Mouse (Mus musculus): ENCODE data around the gene Noc2l. TPM values are rescaled to one million over a fixed set of nuclear protein-coding genes. Genes with fewer than 3 reads are reported as not detected.

Noc2l gene
- polyA plus RNA-seq, 1 experiment from 2014 or later: 59.0 TPM

DNA sequence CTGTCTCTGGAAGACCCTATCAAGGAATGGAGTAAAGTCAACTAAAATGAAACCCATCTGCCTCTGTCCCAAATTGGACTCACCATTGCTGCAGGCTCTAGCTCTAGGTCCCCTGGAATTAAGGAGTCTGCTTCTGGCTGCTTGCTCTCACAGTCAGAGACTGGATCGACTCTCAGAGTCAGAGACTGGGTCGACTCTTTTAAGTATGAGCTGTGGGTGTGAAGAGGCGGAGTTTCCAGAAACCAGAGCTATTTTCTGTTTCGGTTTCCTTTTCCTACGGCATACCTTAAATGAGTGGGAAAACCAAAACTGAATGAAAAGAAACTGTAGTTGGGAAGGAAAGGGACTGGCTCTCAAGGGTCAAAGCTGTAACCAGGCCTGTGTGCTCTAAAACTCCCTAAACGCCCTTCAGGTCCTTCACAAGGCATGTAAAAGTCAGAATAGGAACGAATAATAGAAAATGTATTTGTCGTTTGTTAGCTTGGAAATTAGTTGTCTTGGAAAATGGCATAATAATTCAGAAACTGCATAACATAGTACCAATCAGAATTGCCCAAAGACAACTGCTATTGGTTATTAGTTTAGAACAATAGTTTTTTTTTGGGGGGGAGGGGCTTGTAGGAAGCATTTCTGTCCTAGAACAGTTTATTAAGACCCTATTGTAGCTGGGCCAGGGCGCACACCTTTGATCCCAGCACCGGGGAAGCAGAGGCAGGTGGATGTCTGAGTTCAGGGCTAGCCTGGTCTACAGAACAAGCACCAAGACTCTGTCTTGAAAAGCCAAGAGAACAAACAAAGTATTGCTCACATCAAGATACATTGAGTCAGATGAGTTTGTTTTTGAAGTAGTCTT lies 35.0 kb upstream of the Noc2l start, which contains the start of gene Isg15:
TSS of gene Isg15 (minus strand) at position 196 of the 853 bp plus-strand sequence.
- ATAC-seq (ENCODE audit: low FRiP score, low read depth): no peak
- Histone ChIP-seq H3K9me3 (no peaks in the 10 kb centered on the region), H3K4me3 (no peak within 1 kb of the TSS), H3K36me3 (no peaks in the 10 kb centered on the region), H3K4me1 (replicated peaks) (peaks cover 35% of the 10 kb centered on the region), H3K4me2 (no peak within 1 kb of the TSS), H3K9ac (no peak within 1 kb of the TSS), H3K27ac (replicated peaks) (no peak within 1 kb of the TSS), H3K27me3 (no peaks in the 10 kb centered on the region)
- 69% methylated on average over 10 of the region's 10 CpGs for WGBS

DNA sequence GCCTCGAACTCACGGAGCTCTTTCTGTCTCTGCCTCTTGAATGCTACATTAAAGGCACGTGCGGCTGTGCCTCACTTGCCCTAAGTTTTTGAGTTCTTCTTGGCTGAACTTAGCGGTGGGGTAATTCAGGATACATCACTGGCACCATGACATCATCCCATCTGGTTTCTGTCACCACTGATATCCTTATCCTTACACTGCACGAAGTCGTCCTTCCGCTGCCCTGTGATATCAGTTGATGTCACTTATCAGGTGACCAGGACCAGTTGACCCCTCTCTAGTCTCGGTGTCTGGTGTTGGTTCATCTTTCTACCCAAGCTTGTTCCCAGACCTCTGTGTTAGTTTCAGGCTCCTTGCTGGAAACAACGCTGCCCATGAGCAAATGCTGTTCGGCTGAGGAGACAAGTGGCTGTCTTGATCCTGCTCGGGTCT lies 33.3 kb upstream of the Noc2l start:
- ATAC-seq (ENCODE audit: low FRiP score, low read depth): no peak
- Histone ChIP-seq H3K4me1 (replicated peaks) (peaks cover 26% of the 10 kb centered on the region), H3K36me3 (no peaks in the 10 kb centered on the region), H3K4me3 (peak overlapping the region; percentile 55), H3K27me3 (no peaks in the 10 kb centered on the region), H3K4me2 (peak overlapping the region; percentile 92), H3K27ac (replicated peaks) (peak overlapping the region; percentile 65), H3K9ac (no peak overlapping the region), H3K9me3 (no peaks in the 10 kb centered on the region)
- WGBS: 41% methylated on average over 12 of the region's 12 CpGs

DNA sequence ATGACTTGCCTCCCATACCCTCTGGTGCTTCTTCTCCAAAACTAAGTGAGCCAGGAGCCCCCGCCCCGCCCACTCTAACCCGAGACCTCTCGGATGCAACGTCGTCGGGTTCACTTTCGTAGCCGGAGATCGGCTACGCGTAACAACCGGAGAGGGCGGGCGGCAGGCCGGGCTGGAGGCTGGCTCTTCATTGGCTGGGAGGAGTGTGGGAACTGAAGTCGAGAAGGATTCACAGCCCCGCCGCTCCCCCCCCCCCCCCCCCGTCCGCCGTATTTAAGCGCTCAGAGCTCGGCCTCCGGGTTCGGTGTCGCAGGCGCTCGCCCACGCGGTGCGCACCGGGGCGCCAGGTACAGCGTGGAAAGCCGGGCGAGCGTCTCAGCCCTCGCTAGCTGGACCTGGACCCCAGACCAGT lies 32.8 kb upstream of the Noc2l start, which contains the start of gene AW011738:
TSS of gene AW011738 (plus strand) at position 304 of the 412 bp plus-strand sequence.
- Histone ChIP-seq H3K9ac (peak within 1 kb of the TSS; percentile 56), H3K4me1 (replicated peaks) (peaks cover 26% of the 10 kb centered on the region), H3K27me3 (no peaks in the 10 kb centered on the region), H3K4me2 (peak within 1 kb of the TSS; percentile 92), H3K9me3 (no peaks in the 10 kb centered on the region), H3K4me3 (peak within 1 kb of the TSS; percentile 55), H3K27ac (replicated peaks) (peak within 1 kb of the TSS; percentile 77), H3K36me3 (no peaks in the 10 kb centered on the region)
- peak; percentile 72 for ATAC-seq (ENCODE audit: low FRiP score, low read depth)
- WGBS: under 1% methylated on average over 35 of the region's 39 CpGs

DNA sequence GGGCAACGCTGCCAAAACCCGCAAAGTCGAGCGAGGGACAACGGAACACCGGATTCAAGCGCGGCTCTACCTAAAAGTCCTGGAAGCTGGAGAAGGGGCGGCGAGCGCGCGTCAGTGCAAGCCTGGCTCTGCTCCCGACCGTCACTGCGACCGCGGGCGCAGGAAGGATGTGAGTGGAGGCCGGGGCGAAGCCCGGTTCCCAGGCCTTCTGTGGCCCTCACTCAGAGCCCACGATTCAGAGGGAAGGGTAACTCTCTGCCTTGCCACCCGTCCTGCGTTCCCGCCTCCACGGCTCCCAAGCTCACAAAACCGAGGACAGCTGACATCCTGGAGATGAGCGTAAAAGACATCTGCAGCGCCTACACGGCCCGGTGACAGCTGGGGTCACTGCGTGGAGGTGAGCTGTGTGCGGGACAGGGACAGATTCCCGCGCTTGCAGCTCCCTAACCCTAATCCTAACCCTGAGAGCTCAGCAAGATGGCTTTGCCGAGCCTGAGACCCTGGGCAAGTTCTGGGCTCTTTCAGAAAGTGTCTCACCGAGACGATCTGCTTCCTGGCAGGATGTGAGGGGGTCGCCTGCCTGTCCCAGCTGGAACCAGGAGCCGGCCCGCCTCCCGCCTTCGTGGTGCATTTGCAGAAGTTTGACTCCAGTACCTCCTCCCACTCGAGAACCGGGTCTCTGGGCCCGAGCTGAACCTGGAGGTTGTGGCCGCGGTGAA lies 32.2 kb upstream of the Noc2l start:
- peak; percentile 57; the same call in 1 of the 2 replicates for ATAC-seq (ENCODE audit: low FRiP score, low read depth)
- H3K4me1 ChIP-seq (replicated peaks): peaks cover 24% of the 10 kb centered on the region
- H3K36me3 ChIP-seq: no peaks in the 10 kb centered on the region
- no peaks in the 10 kb centered on the region for H3K27me3 ChIP-seq
- H3K9ac ChIP-seq: peak overlapping the region; percentile 56
- under 1% methylated on average over 49 of the region's 49 CpGs for WGBS
- peak overlapping the region; percentile 92 for H3K4me2 ChIP-seq
- no peaks in the 10 kb centered on the region for H3K9me3 ChIP-seq
- peak overlapping the region; percentile 55 for H3K4me3 ChIP-seq
- H3K27ac ChIP-seq (replicated peaks): peak overlapping the region; percentile 77

DNA sequence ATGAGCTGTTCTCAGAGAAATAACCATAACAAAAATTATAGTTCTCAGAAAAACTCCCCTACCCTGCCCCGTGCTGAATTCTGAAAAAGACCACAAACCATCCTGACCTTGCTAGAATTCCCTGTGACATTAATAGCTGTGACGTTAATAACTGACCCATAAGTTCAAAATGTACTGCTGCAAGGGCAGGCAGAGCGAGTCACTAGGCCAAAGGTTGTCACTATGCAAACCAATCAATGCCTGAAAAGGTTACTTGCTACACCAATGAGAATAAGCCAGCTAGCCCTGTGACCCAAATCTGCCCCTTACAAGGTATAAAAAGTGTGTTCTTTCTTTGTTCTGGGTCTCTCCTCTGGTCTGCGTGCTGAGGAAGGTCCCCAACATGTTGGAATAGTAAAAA lies 26.9 kb upstream of the Noc2l start:
- H3K36me3 ChIP-seq: no peaks in the 10 kb centered on the region
- no peak for ATAC-seq (ENCODE audit: low FRiP score, low read depth)
- H3K4me3 ChIP-seq: no peak overlapping the region
- H3K9ac ChIP-seq: no peak overlapping the region
- no peak overlapping the region for H3K27ac ChIP-seq (replicated peaks)
- peaks cover 10% of the 10 kb centered on the region for H3K4me1 ChIP-seq (replicated peaks)
- no peaks in the 10 kb centered on the region for H3K27me3 ChIP-seq
- H3K9me3 ChIP-seq: no peaks in the 10 kb centered on the region
- no peak overlapping the region for H3K4me2 ChIP-seq
- 94% methylated on average over 4 of the region's 4 CpGs for WGBS

DNA sequence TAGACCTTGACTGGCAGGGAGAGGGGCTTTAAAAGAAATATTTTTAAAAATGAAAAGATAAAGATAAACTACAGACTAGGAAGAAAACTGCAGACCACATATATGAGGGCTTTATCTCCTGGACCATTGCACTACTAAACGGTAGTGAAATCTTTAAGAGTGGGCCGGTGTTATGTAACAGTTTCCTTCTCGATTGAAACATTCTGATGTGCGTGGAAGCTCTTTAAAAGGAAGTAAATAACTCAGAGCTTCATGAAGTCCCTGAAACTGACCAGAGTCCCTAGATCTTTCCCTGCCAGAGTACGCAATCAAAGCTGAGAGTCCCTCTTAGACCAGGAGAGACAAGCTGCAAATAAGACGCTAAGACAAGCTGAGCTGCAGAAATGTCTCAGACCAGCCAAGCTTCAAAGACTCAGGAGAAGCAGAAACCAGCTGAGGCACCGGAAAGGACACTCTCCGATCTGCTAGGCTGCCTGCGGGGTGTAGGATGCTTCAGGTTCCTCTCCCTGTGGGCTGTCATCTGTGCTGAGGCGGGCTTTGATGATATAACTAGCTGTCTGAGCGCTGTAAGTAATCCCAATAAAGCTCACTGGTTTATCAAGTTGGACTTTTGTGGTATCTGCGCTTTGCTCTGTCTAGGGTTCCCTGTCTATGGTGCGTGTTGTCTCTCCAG lies 25.7 kb upstream of the Noc2l start:
- no peaks in the 10 kb centered on the region for H3K36me3 ChIP-seq
- H3K4me2 ChIP-seq: no peak overlapping the region
- no peaks in the 10 kb centered on the region; the same call in 1 of the 2 replicates for H3K4me1 ChIP-seq (replicated peaks)
- no peak overlapping the region for H3K27ac ChIP-seq (replicated peaks)
- 79% methylated on average over 13 of the region's 13 CpGs for WGBS
- H3K9ac ChIP-seq: no peak overlapping the region
- no peaks in the 10 kb centered on the region for H3K9me3 ChIP-seq
- H3K4me3 ChIP-seq: no peak overlapping the region
- ATAC-seq (ENCODE audit: low FRiP score, low read depth): no peak
- no peaks in the 10 kb centered on the region for H3K27me3 ChIP-seq

DNA sequence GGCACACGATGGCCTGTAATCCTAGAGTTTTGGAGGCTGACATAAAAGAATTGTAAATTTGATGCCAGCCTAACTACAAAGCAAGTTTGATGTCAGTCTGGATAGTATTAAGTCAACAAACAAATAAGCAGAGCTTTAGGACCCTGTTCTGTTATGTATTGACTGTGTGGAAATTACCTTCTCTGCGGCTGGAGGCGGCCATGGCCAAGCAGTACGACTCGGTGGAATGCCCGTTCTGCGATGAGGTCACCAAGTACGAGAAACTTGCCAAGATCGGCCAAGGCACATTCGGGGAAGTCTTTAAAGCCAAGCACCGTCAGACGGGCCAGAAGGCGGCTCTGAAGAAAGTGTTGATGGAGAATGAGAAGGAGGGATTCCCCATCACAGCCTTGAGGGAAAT lies 22.7 kb upstream of the Noc2l start:
- no peaks in the 10 kb centered on the region for H3K4me1 ChIP-seq (replicated peaks)
- WGBS: 95% methylated on average over 13 of the region's 13 CpGs
- H3K36me3 ChIP-seq: no peaks in the 10 kb centered on the region
- no peaks in the 10 kb centered on the region for H3K27me3 ChIP-seq
- H3K9me3 ChIP-seq: no peaks in the 10 kb centered on the region
- no peak for ATAC-seq (ENCODE audit: low FRiP score, low read depth)
- H3K4me3 ChIP-seq: no peak overlapping the region
- H3K4me2 ChIP-seq: no peak overlapping the region
- no peak overlapping the region for H3K27ac ChIP-seq (replicated peaks)
- H3K9ac ChIP-seq: no peak overlapping the region

DNA sequence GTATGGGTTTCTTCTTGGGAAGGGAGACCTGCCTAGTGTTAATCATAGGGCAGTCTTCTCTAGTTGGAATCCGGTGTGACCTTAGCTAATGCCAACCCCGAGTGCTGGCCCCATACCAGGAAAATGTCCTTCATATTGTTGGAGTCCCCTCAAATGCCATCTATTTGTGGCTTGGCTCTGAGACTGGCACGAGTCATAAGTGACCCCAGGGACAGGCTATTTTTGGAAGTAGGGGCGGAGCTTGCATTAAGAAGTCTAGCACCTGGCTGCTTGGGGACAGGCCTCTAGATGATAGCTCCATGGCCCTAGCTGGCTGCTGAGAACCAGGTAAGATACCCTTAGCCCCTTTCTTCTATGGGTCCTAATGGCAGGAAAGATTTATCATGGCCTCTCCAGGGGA lies 20.2 kb upstream of the Noc2l start, which contains the start of gene Perm1:
TSS of gene Perm1 (plus strand) at position 220 of the 400 bp plus-strand sequence.
- no peaks in the 10 kb centered on the region for H3K9me3 ChIP-seq
- no peak for ATAC-seq (ENCODE audit: low FRiP score, low read depth)
- H3K4me1 ChIP-seq (replicated peaks): no peaks in the 10 kb centered on the region
- H3K4me3 ChIP-seq: no peak within 1 kb of the TSS
- no peak within 1 kb of the TSS for H3K4me2 ChIP-seq
- H3K27me3 ChIP-seq: no peaks in the 10 kb centered on the region
- 74% methylated on average over 4 of the region's 4 CpGs for WGBS
- no peak within 1 kb of the TSS for H3K9ac ChIP-seq
- no peak within 1 kb of the TSS for H3K27ac ChIP-seq (replicated peaks)
- H3K36me3 ChIP-seq: no peaks in the 10 kb centered on the region

DNA sequence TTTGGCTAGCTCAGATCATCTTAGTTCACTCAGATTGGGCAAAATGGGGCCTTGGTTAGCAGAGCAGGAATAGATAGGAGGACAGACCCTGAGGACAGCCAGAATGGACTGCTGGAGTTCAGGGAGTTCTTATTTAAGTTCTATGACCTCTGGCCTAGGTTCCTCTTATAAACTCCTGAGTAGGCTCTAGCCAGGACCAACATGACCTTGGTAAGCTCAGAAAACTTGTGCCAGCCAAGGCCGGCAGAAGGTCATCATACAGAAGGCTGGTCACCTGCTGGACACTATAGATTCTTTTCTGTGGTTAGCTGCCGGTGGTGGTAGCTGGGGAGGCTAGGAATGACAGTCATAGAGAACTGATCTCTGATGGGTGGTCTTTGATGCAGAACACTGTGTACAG lies 19.6 kb upstream of the Noc2l start:
- no peaks in the 10 kb centered on the region for H3K4me1 ChIP-seq (replicated peaks)
- no peaks in the 10 kb centered on the region for H3K27me3 ChIP-seq
- no peak overlapping the region for H3K27ac ChIP-seq (replicated peaks)
- no peak for ATAC-seq (ENCODE audit: low FRiP score, low read depth)
- H3K4me2 ChIP-seq: no peak overlapping the region
- H3K36me3 ChIP-seq: no peaks in the 10 kb centered on the region
- H3K4me3 ChIP-seq: no peak overlapping the region
- H3K9ac ChIP-seq: no peak overlapping the region
- WGBS: 92% methylated on average over 2 of the region's 2 CpGs
- no peaks in the 10 kb centered on the region for H3K9me3 ChIP-seq

DNA sequence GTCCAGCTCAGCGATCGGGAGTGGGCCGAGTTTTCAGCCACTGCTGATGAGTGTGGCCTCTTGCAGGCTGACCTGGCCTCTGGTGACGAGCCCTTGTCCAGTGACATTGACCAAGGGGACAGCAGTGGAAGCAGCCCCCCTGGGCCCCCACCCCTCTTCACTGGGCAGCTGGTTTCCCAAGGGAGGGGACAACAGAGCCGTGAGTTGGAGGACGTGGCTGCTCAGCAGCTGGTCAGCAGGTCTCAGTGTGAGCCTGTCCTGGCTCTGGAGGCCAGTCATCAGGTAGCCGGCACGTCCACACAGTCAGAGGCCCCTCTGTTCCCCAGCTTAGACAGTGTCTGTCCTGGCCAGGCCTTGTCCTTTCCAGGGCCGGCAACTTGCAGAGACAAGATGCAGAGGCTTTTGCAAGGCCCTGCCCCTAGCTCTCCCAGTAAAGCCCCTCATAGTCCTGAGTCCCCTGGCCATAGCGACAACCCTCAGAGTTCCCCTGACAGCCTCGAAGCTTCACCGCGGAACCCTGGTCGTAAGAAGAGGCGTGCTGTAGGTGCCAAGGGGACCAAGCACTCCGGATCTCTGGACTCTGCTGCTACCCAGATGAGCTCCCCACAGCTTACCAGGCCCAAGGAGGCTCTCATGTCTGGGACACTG lies 18.7 kb upstream of the Noc2l start:
- ATAC-seq (ENCODE audit: low FRiP score, low read depth): no peak
- 82% methylated on average over 16 of the region's 16 CpGs for WGBS
- H3K4me1 ChIP-seq (replicated peaks): no peaks in the 10 kb centered on the region
- H3K9ac ChIP-seq: no peak overlapping the region
- no peaks in the 10 kb centered on the region for H3K9me3 ChIP-seq
- H3K27me3 ChIP-seq: no peaks in the 10 kb centered on the region
- H3K27ac ChIP-seq (replicated peaks): no peak overlapping the region
- H3K36me3 ChIP-seq: no peaks in the 10 kb centered on the region
- H3K4me3 ChIP-seq: no peak overlapping the region
- no peak overlapping the region for H3K4me2 ChIP-seq

DNA sequence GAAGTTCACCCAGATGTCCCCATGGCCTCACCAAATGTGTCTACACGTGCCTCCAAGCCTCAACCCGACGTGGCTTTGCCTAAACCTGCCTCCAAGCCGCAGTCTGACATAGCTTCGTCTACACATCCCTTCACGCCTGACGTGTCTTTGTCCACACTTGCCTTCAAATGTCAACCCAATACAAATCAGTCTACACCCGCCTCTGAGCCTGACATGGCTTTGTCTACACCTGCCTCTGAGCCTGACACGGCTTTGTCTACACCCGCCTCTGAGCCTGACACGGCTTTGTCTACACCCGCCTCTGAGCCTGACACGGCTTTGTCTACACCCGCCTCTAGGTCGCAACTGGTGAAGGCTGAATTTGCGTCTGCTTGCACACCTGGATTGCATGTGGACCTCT lies 18.0 kb upstream of the Noc2l start:
- ATAC-seq (ENCODE audit: low FRiP score, low read depth): no peak
- no peak overlapping the region for H3K4me3 ChIP-seq
- H3K36me3 ChIP-seq: no peaks in the 10 kb centered on the region
- no peaks in the 10 kb centered on the region for H3K27me3 ChIP-seq
- H3K9me3 ChIP-seq: no peaks in the 10 kb centered on the region
- H3K9ac ChIP-seq: no peak overlapping the region
- no peaks in the 10 kb centered on the region for H3K4me1 ChIP-seq (replicated peaks)
- H3K27ac ChIP-seq (replicated peaks): no peak overlapping the region
- 81% methylated on average over 16 of the region's 16 CpGs for WGBS
- H3K4me2 ChIP-seq: no peak overlapping the region

Data from hindbrain, embryonic 15.5 days (tissue).